Mouse (Mus musculus) hindbrain, embryonic 12.5 days (tissue): Measurements from ENCODE around the gene Tet3. TPM values are rescaled to one million over a fixed set of nuclear protein-coding genes. Genes with fewer than 3 reads are reported as not detected.

Experiments used
- ATAC-seq: fragments of 200-750 bp; cut with Nextera tagmentation; 2 replicates; pipeline ENCODE4 v1.8.0; 2017; ENCODE audit warnings: moderate TSS enrichment; ENCODE audit not compliant: low FRiP score
- H3K27ac ChIP-seq: fragments of 300-500 bp; sonication (generic); 2 replicates; pipeline ENCODE4 v1.5.1; 2016; ENCODE audit warnings: mild to moderate bottlenecking
- H3K27me3 ChIP-seq: fragments of 300-500 bp; sonication (generic); 2 replicates; pipeline ENCODE4 v1.6.1; 2016; ENCODE audit warnings: mild to moderate bottlenecking
- H3K36me3 ChIP-seq: fragments of 300-500 bp; sonication (generic); 2 replicates; pipeline ENCODE4 v1.6.1; 2016; ENCODE audit warnings: mild to moderate bottlenecking
- H3K4me1 ChIP-seq: fragments of 300-500 bp; sonication (generic); 2 replicates; pipeline ENCODE4 v1.6.1; 2016
- H3K4me2 ChIP-seq: fragments of 300-500 bp; sonication (generic); replicated peaks from 2 replicates; pipeline ENCODE4 v1.6.1; 2016; ENCODE audit warnings: mild to moderate bottlenecking
- H3K4me3 ChIP-seq: fragments of 300-500 bp; sonication (generic); 2 replicates; pipeline ENCODE4 v1.5.1; 2016; ENCODE audit warnings: mild to moderate bottlenecking
- H3K9ac ChIP-seq: fragments of 300-500 bp; sonication (generic); 2 replicates; pipeline ENCODE4 v1.6.1; 2016; ENCODE audit warnings: mild to moderate bottlenecking, moderate library complexity
- H3K9me3 ChIP-seq: fragments of 300-500 bp; sonication (generic); replicated peaks from 2 replicates; pipeline ENCODE4 v1.6.1; 2016; ENCODE audit warnings: mild to moderate bottlenecking
- WGBS: fragments of 180-500 bp; shearing (Covaris S2); methylation state at CpG from one replicate; pipeline ENCODE4 v1.1.7; 2016; 5-methylcytosine and 5-hydroxymethylcytosine counted together
- polyA plus RNA-seq: library from polyadenylated mRNA; unstranded; fragments of >200 nt; fragmentation: Nextera tagmentation; extraction: Ambion mirVana; gene quantifications from 2 replicates; pipeline ENCODE4 v1.2.1, GENCODE M21; 2016

Gene Tet3
- polyA plus RNA-seq, 1 experiment from 2014 or later, result 63.9 TPM

- no peak overlapping the region for H3K4me2 ChIP-seq
- no peak overlapping the region for H3K4me3 ChIP-seq
- ATAC-seq, result 0 out of 2 replicates have a peak, but pooled peaks have one; percentile 46
- no peak overlapping the region for H3K9ac ChIP-seq
- H3K36me3 ChIP-seq, result peaks cover 56% of the 10 kb centered on the region
- no peaks in the 10 kb centered on the region for H3K4me1 ChIP-seq
- no peak overlapping the region for H3K27ac ChIP-seq
- H3K9me3 ChIP-seq, result no peaks in the 10 kb centered on the region
- no peaks in the 10 kb centered on the region for H3K27me3 ChIP-seq
- WGBS, result 96% methylated on average over 13 of the region's 13 CpGs
These were observed 54.3 kb downstream of the Tet3 start for GRCm38 (mm10) chr6:83404571-83404970.

GRCm38 (mm10) chr6:83403481-83403880 is 55.4 kb downstream of the Tet3 start:
- H3K4me3 ChIP-seq, result no peak overlapping the region
- no peak overlapping the region for H3K4me2 ChIP-seq
- WGBS, result 94% methylated on average over 7 of the region's 8 CpGs
- H3K4me1 ChIP-seq, result peaks cover 4% of the 10 kb centered on the region; the same call in 1 of the 2 replicates
- H3K36me3 ChIP-seq, result peaks cover 62% of the 10 kb centered on the region
- H3K27ac ChIP-seq, result no peak overlapping the region
- no peaks in the 10 kb centered on the region for H3K27me3 ChIP-seq
- no peak overlapping the region for H3K9ac ChIP-seq
- no peak; the same call in 1 of the 2 replicates for ATAC-seq
- H3K9me3 ChIP-seq, result no peaks in the 10 kb centered on the region

GRCm38 (mm10) chr6:83399790-83400189 is 59.1 kb downstream of the Tet3 start:
- Histone ChIP-seq H3K36me3 (peaks cover 83% of the 10 kb centered on the region), H3K9ac (no peak overlapping the region), H3K4me3 (no peak overlapping the region), H3K27me3 (no peaks in the 10 kb centered on the region), H3K9me3 (no peaks in the 10 kb centered on the region), H3K4me2 (no peak overlapping the region), H3K27ac (no peak overlapping the region), H3K4me1 (peaks cover 4% of the 10 kb centered on the region; the same call in 1 of the 2 replicates)
- no peak for ATAC-seq
- 87% methylated on average over 3 of the region's 3 CpGs for WGBS

- Histone ChIP-seq H3K27me3 (no peaks in the 10 kb centered on the region), H3K9ac (no peak overlapping the region), H3K27ac (no peak overlapping the region), H3K4me2 (no peak overlapping the region), H3K9me3 (no peaks in the 10 kb centered on the region), H3K36me3 (peaks cover 76% of the 10 kb centered on the region), H3K4me3 (no peak overlapping the region), H3K4me1 (peaks cover 4% of the 10 kb centered on the region; the same call in 1 of the 2 replicates)
- WGBS, result 84% methylated on average over 8 of the region's 8 CpGs
- no peak for ATAC-seq
These were observed 61.2 kb downstream of the Tet3 start for GRCm38 (mm10) chr6:83397728-83398127.

GRCm38 (mm10) chr6:83396711-83397110 is 62.2 kb downstream of the Tet3 start:
- H3K9me3 ChIP-seq, result no peaks in the 10 kb centered on the region
- 98% methylated on average over 2 of the region's 2 CpGs for WGBS
- H3K4me1 ChIP-seq, result peaks cover 4% of the 10 kb centered on the region; the same call in 1 of the 2 replicates
- no peak overlapping the region for H3K27ac ChIP-seq
- peaks cover 66% of the 10 kb centered on the region for H3K36me3 ChIP-seq
- H3K27me3 ChIP-seq, result no peaks in the 10 kb centered on the region
- no peak overlapping the region for H3K4me3 ChIP-seq
- H3K9ac ChIP-seq, result no peak overlapping the region
- H3K4me2 ChIP-seq, result no peak overlapping the region
- no peak for ATAC-seq

GRCm38 (mm10) chr6:83395544-83396229 is 63.2 kb downstream of the Tet3 start:
- H3K36me3 ChIP-seq, result peaks cover 57% of the 10 kb centered on the region
- H3K27ac ChIP-seq, result no peak overlapping the region
- no peak for ATAC-seq
- no peak overlapping the region for H3K4me3 ChIP-seq
- no peak overlapping the region for H3K9ac ChIP-seq
- no peaks in the 10 kb centered on the region for H3K9me3 ChIP-seq
- WGBS, result 92% methylated on average over 15 of the region's 15 CpGs
- no peaks in the 10 kb centered on the region for H3K27me3 ChIP-seq
- peaks cover 4% of the 10 kb centered on the region; the same call in 1 of the 2 replicates for H3K4me1 ChIP-seq
- H3K4me2 ChIP-seq, result no peak overlapping the region

GRCm38 (mm10) chr6:83394122-83394521 is 64.8 kb downstream of the Tet3 start:
- H3K4me2 ChIP-seq, result no peak overlapping the region
- H3K9me3 ChIP-seq, result no peaks in the 10 kb centered on the region
- ATAC-seq, result no peak
- WGBS, result 93% methylated on average over 4 of the region's 4 CpGs
- no peaks in the 10 kb centered on the region for H3K27me3 ChIP-seq
- no peak overlapping the region for H3K27ac ChIP-seq
- no peak overlapping the region for H3K4me3 ChIP-seq
- no peak overlapping the region for H3K9ac ChIP-seq
- peaks cover 52% of the 10 kb centered on the region for H3K36me3 ChIP-seq
- H3K4me1 ChIP-seq, result peaks cover 4% of the 10 kb centered on the region; the same call in 1 of the 2 replicates

GRCm38 (mm10) chr6:83392166-83392780 is 66.6 kb downstream of the Tet3 start:
- H3K27me3 ChIP-seq, result no peaks in the 10 kb centered on the region
- H3K4me3 ChIP-seq, result no peak overlapping the region
- H3K4me1 ChIP-seq, result no peaks in the 10 kb centered on the region
- no peak overlapping the region for H3K9ac ChIP-seq
- H3K4me2 ChIP-seq, result no peak overlapping the region
- peaks cover 38% of the 10 kb centered on the region for H3K36me3 ChIP-seq
- H3K9me3 ChIP-seq, result no peaks in the 10 kb centered on the region
- no peak for ATAC-seq
- H3K27ac ChIP-seq, result no peak overlapping the region
- 90% methylated on average over 8 of the region's 8 CpGs for WGBS

- H3K27me3 ChIP-seq, result no peaks in the 10 kb centered on the region
- no peak overlapping the region for H3K4me2 ChIP-seq
- no peak for ATAC-seq
- no peaks in the 10 kb centered on the region for H3K4me1 ChIP-seq
- H3K36me3 ChIP-seq, result peaks cover 38% of the 10 kb centered on the region
- H3K27ac ChIP-seq, result no peak overlapping the region
- 94% methylated on average over 9 of the region's 9 CpGs for WGBS
- H3K9ac ChIP-seq, result no peak overlapping the region
- H3K4me3 ChIP-seq, result no peak overlapping the region
- H3K9me3 ChIP-seq, result no peaks in the 10 kb centered on the region
These were observed 73.3 kb downstream of the Tet3 start for GRCm38 (mm10) chr6:83385569-83386090.

GRCm38 (mm10) chr6:83381510-83382491 is 77.1 kb downstream of the Tet3 start:
- Histone ChIP-seq H3K4me1 (no peaks in the 10 kb centered on the region), H3K9me3 (no peaks in the 10 kb centered on the region), H3K27ac (no peak overlapping the region), H3K4me2 (no peak overlapping the region), H3K36me3 (peaks cover 75% of the 10 kb centered on the region), H3K9ac (no peak overlapping the region), H3K4me3 (no peak overlapping the region), H3K27me3 (no peaks in the 10 kb centered on the region)
- WGBS, result 87% methylated on average over 10 of the region's 10 CpGs
- ATAC-seq, result no peak

GRCm38 (mm10) chr6:83373704-83374300 is 85.1 kb downstream of the Tet3 start:
- H3K9me3 ChIP-seq, result no peaks in the 10 kb centered on the region
- no peak overlapping the region for H3K27ac ChIP-seq
- no peak overlapping the region for H3K4me3 ChIP-seq
- no peak overlapping the region for H3K4me2 ChIP-seq
- 84% methylated on average over 9 of the region's 9 CpGs for WGBS
- H3K4me1 ChIP-seq, result no peaks in the 10 kb centered on the region
- no peak overlapping the region for H3K9ac ChIP-seq
- ATAC-seq, result no peak
- H3K27me3 ChIP-seq, result no peaks in the 10 kb centered on the region
- peaks cover 99% of the 10 kb centered on the region for H3K36me3 ChIP-seq
